Mouse (Mus musculus): ENCODE measurements around the gene Prss27.
"Not testable (repeated sequence)": the region's sequence is repeated elsewhere in the genome, so short reads cannot be mapped to it uniquely, and the experiment has no call there.

Prss27 gene

GRCm38 (mm10) chr17:24030551-24030950 lies 7.4 kb upstream of the Prss27 start:
- no peak for DNase-seq (ENCODE audit: extremely low read depth, low read depth)

GRCm38 (mm10) chr17:24035087-24035486 lies 2.9 kb upstream of the Prss27 start:
- DNase-seq (ENCODE audit: extremely low read depth, low read depth) = no peak

- no peak for DNase-seq (ENCODE audit: extremely low read depth, low read depth)
Observed at GRCm38 (mm10) chr17:24036954-24037353, 990 bp upstream of the Prss27 start.

- no peak for DNase-seq (ENCODE audit: extremely low read depth, low read depth)
Observed at GRCm38 (mm10) chr17:24037360-24037759, 584 bp upstream of the Prss27 start.

DNA sequence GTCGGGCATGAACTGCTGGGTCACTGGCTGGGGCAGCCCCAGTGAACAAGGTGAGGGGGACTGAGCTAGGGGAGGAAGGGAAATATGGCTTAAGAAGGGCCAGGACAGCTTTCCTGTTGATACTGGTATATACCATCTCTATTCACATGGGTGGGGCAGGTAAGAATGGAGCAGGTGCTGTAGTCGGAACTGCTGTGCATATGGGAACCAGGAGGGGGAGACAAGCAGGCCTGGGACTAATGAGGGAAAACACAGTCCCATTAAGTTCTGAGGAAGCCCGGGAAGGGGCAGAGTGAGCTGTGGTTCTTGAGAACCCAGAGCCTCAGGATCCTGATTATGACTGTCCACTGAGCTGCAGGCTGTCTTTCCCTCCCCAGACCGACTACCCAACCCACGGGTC lies 6.5 kb downstream of the Prss27 start:
- no peak for DNase-seq (ENCODE audit: extremely low read depth, low read depth)

GRCm38 (mm10) chr17:24045608-24046007 lies 7.7 kb downstream of the Prss27 start:
- no peak for DNase-seq (ENCODE audit: extremely low read depth, low read depth)

DNA sequence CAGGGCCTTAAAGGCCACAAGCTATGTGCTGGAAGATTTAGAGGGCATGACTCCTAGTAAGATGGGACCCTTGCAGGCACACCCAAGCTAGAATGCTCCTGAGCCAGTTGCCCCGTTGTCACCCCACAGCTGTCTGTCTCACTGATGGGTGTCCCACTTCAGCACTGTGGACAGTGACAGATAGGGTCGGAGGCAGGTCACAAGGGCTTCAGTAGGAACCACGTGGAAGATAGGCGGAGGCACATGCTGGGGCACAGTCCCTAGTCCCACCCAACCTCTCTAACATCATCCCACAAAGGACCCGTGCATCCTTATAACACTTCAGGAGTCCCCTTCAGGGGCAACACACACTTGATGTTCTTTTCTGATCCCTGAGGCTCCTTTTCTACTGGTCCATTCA lies 8.1 kb downstream of the Prss27 start:
- no peak for DNase-seq (ENCODE audit: extremely low read depth, low read depth)

GRCm38 (mm10) chr17:24048053-24048452 lies 10.1 kb downstream of the Prss27 start:
- DNase-seq (ENCODE audit: extremely low read depth, low read depth) = no peak

DNA sequence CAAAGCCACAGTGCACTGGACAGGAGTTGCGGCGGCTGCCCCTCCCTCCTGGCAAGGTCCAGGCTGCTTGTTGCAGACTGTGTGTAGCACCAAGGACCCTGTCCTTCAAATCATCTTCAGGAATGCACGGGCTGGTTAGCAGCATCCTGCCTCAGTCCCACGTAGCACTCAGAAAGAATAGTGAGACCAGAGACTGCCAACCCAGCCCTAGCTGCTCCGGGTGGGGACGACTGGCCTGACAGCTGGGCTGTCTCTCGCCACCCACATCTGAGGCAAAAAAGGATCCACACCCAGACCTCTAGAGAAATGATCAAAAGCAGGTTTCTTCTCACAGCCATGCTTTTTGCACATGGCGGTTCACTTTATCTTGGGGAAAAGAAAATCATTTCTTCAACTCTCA lies 11.1 kb downstream of the Prss27 start:
- DNase-seq (ENCODE audit: extremely low read depth, low read depth) = no peak

GRCm38 (mm10) chr17:24056636-24057625 lies 19.0 kb downstream of the Prss27 start:
- no peak for DNase-seq (ENCODE audit: extremely low read depth, low read depth)

GRCm38 (mm10) chr17:24057730-24058245 lies 19.8 kb downstream of the Prss27 start:
- no peak for DNase-seq (ENCODE audit: extremely low read depth, low read depth)

DNA sequence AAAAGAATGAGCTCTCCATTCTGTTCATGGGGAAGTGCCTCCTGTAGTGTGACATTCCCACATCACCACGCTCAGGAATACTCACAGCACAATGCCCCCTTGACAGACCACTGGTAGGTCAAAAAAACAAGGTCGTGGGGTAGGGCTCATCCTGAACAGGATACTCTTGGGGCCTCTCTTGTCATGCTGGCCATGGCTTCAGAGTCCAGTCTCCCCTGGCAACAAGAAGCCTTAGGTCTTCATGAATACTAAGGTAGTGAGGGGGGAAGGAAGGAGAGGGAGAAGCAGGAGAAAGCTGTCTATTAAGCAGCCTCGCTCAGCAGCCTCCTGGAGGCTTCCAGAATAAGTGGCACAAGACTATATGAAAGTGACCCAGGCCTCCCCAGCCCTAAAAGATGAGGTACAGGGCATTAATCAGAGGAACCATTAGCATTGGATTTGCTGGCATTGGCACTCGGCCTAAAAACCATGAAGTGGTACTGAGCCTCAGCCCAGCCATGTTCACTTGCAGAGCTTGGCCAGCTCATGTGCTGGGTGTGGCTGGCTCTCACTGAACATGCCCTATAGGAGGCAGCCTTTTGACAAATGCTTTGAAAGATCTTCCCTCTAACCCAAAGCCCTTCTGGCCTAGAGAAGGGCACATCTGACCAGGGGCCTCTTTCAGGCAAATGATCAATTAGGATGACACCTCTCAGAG lies 24.7 kb downstream of the Prss27 start:
- DNase-seq (ENCODE audit: extremely low read depth, low read depth) = no peak

GRCm38 (mm10) chr17:24068271-24068670 lies 30.3 kb downstream of the Prss27 start:
- no peak for DNase-seq (ENCODE audit: extremely low read depth, low read depth)

DNA sequence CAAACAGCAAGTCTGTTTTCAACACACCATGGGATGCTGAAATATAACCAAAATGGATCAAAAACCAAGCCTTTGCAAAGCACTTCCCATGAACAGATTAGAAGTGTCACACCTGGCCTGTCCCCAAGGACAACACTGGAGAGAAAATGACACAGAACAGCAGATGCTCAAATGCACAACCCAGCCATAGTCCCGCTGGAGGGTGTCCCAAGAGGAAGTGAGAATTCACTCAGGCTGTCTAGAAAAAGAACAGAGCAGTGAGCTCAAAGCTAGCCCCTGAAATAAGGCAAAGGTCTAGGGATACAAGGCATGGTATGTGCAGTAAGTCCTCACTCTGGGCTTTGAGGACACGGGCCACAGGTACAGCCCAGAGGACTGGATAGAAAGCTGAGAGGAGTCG lies 31.6 kb downstream of the Prss27 start:
- no peak for DNase-seq (ENCODE audit: extremely low read depth, low read depth)

DNA sequence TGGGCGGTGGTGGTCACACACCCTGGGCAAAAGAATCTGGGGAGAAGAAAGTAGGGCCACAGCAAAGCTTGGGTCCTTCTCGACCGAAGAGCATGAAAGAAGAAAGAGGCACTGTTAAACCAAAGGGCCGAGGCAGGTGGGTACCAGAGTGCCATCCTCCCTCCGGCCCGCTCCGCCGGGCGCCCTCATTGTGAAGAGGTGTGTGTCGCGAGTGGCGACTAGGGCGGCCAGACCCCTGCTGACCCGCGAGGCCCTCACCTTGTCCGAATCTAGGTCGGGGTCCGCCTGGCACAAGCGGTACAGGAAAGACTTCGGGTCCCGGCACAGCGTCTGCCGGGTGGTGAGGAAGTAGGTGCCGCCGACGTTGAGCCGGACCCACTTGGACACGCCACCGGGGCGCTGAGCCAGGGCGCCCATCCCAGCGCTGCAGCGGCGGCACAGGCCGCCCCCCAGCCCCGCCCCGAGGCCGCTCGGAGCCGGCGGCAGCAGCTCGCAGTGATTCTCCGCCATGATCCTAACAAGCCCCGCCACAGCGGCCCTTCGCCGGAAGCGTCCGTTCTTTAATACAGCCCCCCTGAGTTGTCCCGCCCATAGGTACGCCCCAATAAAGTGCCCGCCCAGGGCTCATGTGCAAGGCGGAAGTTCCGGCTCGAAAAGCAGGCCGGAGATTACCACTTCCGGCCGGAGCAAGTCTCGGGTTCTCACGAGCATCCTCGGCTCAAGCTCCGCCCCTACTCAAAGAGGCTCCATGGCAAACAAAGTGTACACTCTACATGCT lies 35.2 kb downstream of the Prss27 start, which contains the start of gene Kctd5:
Gene Kctd5, minus strand, starts transcription at position 567 of the 778 bp plus-strand sequence.
- peak; percentile 86 for DNase-seq (ENCODE audit: extremely low read depth, low read depth)

GRCm38 (mm10) chr17:24077101-24077500 lies 39.2 kb downstream of the Prss27 start:
- no peak for DNase-seq (ENCODE audit: extremely low read depth, low read depth)

GRCm38 (mm10) chr17:24084593-24084992 lies 46.6 kb downstream of the Prss27 start:
- no peak for DNase-seq (ENCODE audit: extremely low read depth, low read depth)

- not testable (repeated sequence) for DNase-seq (ENCODE audit: extremely low read depth, low read depth)
Observed at GRCm38 (mm10) chr17:24086399-24086798, 48.5 kb downstream of the Prss27 start.

GRCm38 (mm10) chr17:24090575-24090974 lies 52.6 kb downstream of the Prss27 start:
- DNase-seq (ENCODE audit: extremely low read depth, low read depth) = no peak
